ENCODE assay signal across 22 mouse cellular contexts in the genomic region with DNA sequence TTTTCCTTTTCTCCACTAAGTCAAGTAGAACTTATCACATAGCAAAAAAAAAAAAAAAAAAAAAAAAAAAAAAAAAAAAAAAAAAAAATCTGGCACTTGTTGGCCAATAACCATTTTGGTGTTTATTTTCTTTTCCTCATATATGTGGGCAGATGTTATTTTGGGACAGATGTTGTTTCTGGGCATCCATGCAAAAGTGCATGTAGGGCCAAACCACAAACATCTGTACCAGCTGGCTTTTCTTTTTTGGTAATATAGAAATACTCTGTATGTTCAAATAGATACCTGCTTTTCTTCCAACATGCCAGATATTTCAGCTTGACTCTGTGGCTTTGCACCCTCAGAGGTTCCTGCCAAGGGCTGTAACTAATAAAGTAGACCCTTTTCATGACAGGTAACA. TPM values are rescaled to one million over a fixed set of nuclear protein-coding genes. Genes with fewer than 3 reads are reported as not detected.
"Had no signal": no experiment of that assay in that cellular context is flagged by ENCODE, and none has a peak within 500 bp of the region (broad histone marks: within the 10 kb centered on the region; RNA-seq: fewer than 3 reads in every experiment).

No protein-coding gene starts in this region.

- H3K4me3 ChIP-seq: neural tube, embryonic 13.5 days; neural tube, embryonic 15.5 days; stomach, embryonic 15.5 days had no signal

- H3K27ac ChIP-seq: neural tube, embryonic 13.5 days; neural tube, embryonic 15.5 days; stomach, embryonic 15.5 days; stomach, postnatal 0 days had no signal

- H3K27me3 ChIP-seq: neural tube, embryonic 13.5 days; neural tube, embryonic 15.5 days; stomach, embryonic 15.5 days had no signal

- H3K9me3 ChIP-seq: neural tube, embryonic 13.5 days; neural tube, embryonic 15.5 days; stomach, embryonic 15.5 days had no signal

- H3K9ac ChIP-seq: neural tube, embryonic 13.5 days; neural tube, embryonic 15.5 days; stomach, embryonic 15.5 days had no signal

- DNase-seq: retina, postnatal 1 day; right cerebral cortex, postnatal 14 days; right cerebral cortex, postnatal 25 days; right cerebral cortex, postnatal 4 days; spleen, adult 18-20 months; thymus, adult 18-20 months; thymus, adult 2 months; thymus, postnatal 14 days; thymus, postnatal 25 days; thymus, postnatal 36 days; thymus, postnatal 4 days had no signal

- H3K4me1 ChIP-seq: neural tube, embryonic 13.5 days; neural tube, embryonic 15.5 days; stomach, embryonic 15.5 days had no signal

- H3K4me2 ChIP-seq: neural tube, embryonic 13.5 days; neural tube, embryonic 15.5 days; stomach, embryonic 15.5 days had no signal

- H3K36me3 ChIP-seq: neural tube, embryonic 13.5 days; neural tube, embryonic 15.5 days; stomach, embryonic 15.5 days had no signal

RNA-seq across cellular contexts. Expression of a gene that starts 51.2 kb away (rescaled TPM):
- polyA plus RNA-seq: small intestine, adult 2 months; thymus, adult 2 months had no signal

RNA-seq across cellular contexts. Expression of a gene that starts 52.1 kb away (rescaled TPM):
- total RNA-seq: neutrophil, adult 5-6 weeks had no signal
- polyA plus RNA-seq: neural tube, embryonic 13.5 days; small intestine, adult 2 months; spleen, adult 2 months; stomach, embryonic 15.5 days; stomach, embryonic 16.5 days; stomach, postnatal 0 days; testis, adult 2 months; thymus, adult 2 months; thymus, postnatal 0 days; urinary bladder, adult 2 months had no signal
